Mouse (Mus musculus): ENCODE results near the gene Vps8. TPM values are rescaled to one million over a fixed set of nuclear protein-coding genes. Genes with fewer than 3 reads are reported as not detected.

Gene Vps8
- polyA plus RNA-seq, 1 experiment: 9.1 TPM

DNA sequence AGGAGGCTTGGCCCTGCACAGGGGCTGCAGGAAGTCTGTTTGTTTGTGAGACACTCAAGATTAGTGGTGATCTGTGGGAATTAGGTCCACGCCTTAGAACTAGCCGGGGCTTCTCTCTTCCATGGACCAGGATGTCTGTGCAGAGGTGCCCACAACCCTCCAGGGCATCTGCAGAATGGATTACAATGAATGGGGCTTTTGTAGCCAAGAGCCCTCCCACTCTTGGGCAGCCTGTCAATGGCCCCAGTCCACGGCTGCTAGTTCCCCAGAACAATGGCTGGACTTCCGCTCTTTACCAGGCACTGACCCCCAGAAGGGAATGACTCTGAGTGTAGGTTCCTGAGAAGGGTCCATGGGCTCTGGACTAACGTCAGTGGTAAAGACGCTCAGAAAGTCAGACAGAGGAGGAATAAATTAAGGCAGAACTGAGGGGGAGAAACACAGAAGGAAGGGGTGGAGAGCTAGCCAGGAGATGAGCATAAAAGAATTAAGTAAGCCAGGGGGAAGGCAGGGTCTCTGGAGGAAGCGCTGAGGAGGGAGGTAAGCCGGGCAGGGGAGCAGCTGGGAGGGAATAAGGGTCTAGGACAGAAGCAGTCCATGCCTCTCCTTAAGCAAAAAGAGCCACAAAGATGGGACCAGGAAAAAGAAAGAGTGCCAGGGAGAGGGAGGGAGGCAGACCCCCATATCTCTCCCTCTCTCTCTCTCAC lies 24.4 kb upstream of the Vps8 start:
- Histone ChIP-seq H3K79me2 (ENCODE audit: control insufficient read depth, insufficient read depth) (no peaks in the 10 kb centered on the region), H3K4me3 (ENCODE audit: insufficient read depth, poor library complexity, severe bottlenecking) (no peak overlapping the region), H3ac (ENCODE audit: control insufficient read depth, insufficient read length, low read depth) (no peak overlapping the region), H3K27me3 (ENCODE audit: control insufficient read depth, insufficient read depth, insufficient read length) (no peaks in the 10 kb centered on the region), H3K79me3 (ENCODE audit: low read depth) (no peaks in the 10 kb centered on the region), H3K36me3 (ENCODE audit: control insufficient read depth, insufficient read depth) (no peaks in the 10 kb centered on the region)
- TF ChIP-seq CEBPB (IDR thresholded peaks at IDR 0.05; ENCODE audit: low read depth) (no peak), MAX (IDR thresholded peaks at IDR 0.05) (no peak), USF1 (IDR thresholded peaks at IDR 0.05; ENCODE audit: low read depth) (no peak), FOSL1 (IDR thresholded peaks at IDR 0.05; ENCODE audit: insufficient read depth, low read length, poor library complexity, severe bottlenecking) (no peak), CTCF (IDR thresholded peaks at IDR 0.05; ENCODE audit: control insufficient read depth, insufficient read depth, insufficient read length) (no peak), MYOG (IDR thresholded peaks at IDR 0.05; ENCODE audit: control insufficient read depth, extremely low read depth, insufficient read length) (no peak), MYOD1 (IDR thresholded peaks at IDR 0.05; ENCODE audit: control insufficient read depth, insufficient read length, low read depth) (no peak)

DNA sequence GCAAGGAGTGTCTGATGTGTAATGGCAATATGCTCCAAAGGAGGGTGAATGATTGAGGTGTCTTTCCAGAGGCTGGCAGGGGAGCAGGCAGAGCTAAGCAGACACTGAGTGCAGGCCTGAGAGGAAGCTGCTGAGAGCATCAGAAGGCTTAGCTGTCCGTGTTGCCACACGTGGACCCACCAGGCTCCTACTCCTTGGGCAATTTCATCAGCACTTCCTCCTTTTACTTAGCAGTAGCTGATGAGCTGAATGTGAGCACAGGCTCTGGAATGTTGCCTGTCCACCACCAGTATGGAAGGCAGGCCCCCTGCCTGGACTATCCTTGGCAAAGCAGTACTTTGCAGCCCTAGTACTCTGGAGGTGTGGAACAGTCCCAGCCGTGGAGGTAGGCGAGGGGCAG lies 23.0 kb upstream of the Vps8 start:
- Histone ChIP-seq H3K36me3 (ENCODE audit: control insufficient read depth, insufficient read depth) (no peaks in the 10 kb centered on the region), H3K79me2 (ENCODE audit: control insufficient read depth, insufficient read depth) (no peaks in the 10 kb centered on the region), H3K4me3 (ENCODE audit: insufficient read depth, poor library complexity, severe bottlenecking) (no peak overlapping the region), H3K27me3 (ENCODE audit: control insufficient read depth, insufficient read depth, insufficient read length) (no peaks in the 10 kb centered on the region), H3K79me3 (ENCODE audit: low read depth) (no peaks in the 10 kb centered on the region), H3ac (ENCODE audit: control insufficient read depth, insufficient read length, low read depth) (no peak overlapping the region)
- TF ChIP-seq MYOG (IDR thresholded peaks at IDR 0.05; ENCODE audit: control insufficient read depth, extremely low read depth, insufficient read length) (no peak), USF1 (IDR thresholded peaks at IDR 0.05; ENCODE audit: low read depth) (no peak), CTCF (IDR thresholded peaks at IDR 0.05; ENCODE audit: control insufficient read depth, insufficient read depth, insufficient read length) (no peak), FOSL1 (IDR thresholded peaks at IDR 0.05; ENCODE audit: insufficient read depth, low read length, poor library complexity, severe bottlenecking) (no peak)

DNA sequence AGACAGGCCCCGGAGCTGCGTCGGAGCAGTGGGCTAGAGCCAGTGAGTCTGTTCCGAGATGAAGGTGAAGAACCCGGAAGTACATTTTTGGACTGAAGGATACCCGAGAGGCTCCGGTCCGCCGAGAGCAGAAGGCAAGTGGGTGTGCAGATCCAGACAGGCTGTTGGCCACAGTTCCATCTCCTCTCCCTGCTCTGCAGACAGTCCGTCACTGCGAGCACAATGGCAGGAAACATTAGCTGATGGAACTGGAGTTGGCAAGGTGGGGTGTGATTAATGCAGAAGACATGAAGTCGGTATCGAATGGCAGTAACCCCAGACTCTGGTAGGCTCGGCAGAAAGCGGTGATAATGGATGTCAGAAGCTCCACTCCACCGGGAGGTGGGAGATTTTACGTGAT lies 20.9 kb upstream of the Vps8 start:
- no peak overlapping the region for H3K4me3 ChIP-seq (ENCODE audit: insufficient read depth, poor library complexity, severe bottlenecking)
- no peaks in the 10 kb centered on the region for H3K79me2 ChIP-seq (ENCODE audit: control insufficient read depth, insufficient read depth)

DNA sequence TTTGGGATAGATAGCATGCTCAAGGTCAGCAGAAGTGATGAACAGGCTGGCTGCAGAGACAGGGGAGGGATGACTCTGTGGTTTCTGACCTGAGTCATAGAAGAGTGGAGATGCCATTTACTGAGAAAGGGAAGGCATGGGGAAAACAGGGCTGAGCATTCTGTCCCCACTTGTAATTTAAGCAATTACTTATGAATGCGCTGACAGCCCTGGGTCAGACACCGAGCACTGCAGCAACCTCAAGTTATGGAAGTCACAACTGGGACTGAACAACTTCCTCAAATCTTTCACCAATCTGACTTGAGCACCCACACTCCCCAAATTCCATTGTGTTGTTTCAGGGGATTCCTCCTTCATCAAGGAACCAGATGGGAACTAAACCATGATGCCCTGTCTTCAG lies 19.5 kb upstream of the Vps8 start:
- Histone ChIP-seq H3K79me2 (ENCODE audit: control insufficient read depth, insufficient read depth) (no peaks in the 10 kb centered on the region), H3K27me3 (ENCODE audit: control insufficient read depth, insufficient read depth, insufficient read length) (no peaks in the 10 kb centered on the region), H3K4me3 (ENCODE audit: insufficient read depth, poor library complexity, severe bottlenecking) (no peak overlapping the region), H3K79me3 (ENCODE audit: low read depth) (no peaks in the 10 kb centered on the region), H3ac (ENCODE audit: control insufficient read depth, insufficient read length, low read depth) (no peak overlapping the region), H3K36me3 (ENCODE audit: control insufficient read depth, insufficient read depth) (no peaks in the 10 kb centered on the region)
- TF ChIP-seq MYOD1 (IDR thresholded peaks at IDR 0.05; ENCODE audit: control insufficient read depth, insufficient read length, low read depth) (no peak), MAX (IDR thresholded peaks at IDR 0.05) (no peak), CTCF (IDR thresholded peaks at IDR 0.05; ENCODE audit: control insufficient read depth, insufficient read depth, insufficient read length) (no peak), CEBPB (IDR thresholded peaks at IDR 0.05; ENCODE audit: low read depth) (no peak), FOSL1 (IDR thresholded peaks at IDR 0.05; ENCODE audit: insufficient read depth, low read length, poor library complexity, severe bottlenecking) (no peak), MYOG (IDR thresholded peaks at IDR 0.05; ENCODE audit: control insufficient read depth, extremely low read depth, insufficient read length) (no peak), USF1 (IDR thresholded peaks at IDR 0.05; ENCODE audit: low read depth) (no peak)

More for the DNA sequence above, 20.9 kb upstream of the Vps8 start:
- H3K79me3 ChIP-seq (ENCODE audit: low read depth): no peaks in the 10 kb centered on the region
- no peaks in the 10 kb centered on the region for H3K27me3 ChIP-seq (ENCODE audit: control insufficient read depth, insufficient read depth, insufficient read length)
- no peaks in the 10 kb centered on the region for H3K36me3 ChIP-seq (ENCODE audit: control insufficient read depth, insufficient read depth)
- TF ChIP-seq MYOD1 (IDR thresholded peaks at IDR 0.05; ENCODE audit: control insufficient read depth, insufficient read length, low read depth) (no peak), MAX (IDR thresholded peaks at IDR 0.05) (no peak), FOSL1 (IDR thresholded peaks at IDR 0.05; ENCODE audit: insufficient read depth, low read length, poor library complexity, severe bottlenecking) (peak; percentile 21)
- peak overlapping the region; percentile 20 for H3ac ChIP-seq (ENCODE audit: control insufficient read depth, insufficient read length, low read depth)

DNA sequence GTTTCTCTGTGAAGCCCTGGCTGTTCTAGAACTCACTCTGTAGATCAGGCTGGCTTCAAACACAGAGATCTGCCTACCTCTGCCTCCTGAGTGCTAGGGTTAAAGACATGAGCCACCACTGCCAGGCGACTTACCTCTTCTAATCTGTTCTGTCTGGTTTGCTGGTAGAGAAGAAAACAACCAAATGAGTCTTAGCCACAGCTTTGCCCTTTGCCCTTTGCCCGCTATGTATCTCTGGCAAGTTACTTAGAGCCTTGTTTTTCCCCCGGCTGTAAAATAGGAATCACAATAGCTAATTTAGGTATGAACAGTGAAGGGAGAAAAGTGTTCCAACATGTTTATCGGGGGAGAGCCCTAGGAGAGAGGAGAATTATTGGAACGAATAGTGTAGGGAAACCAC lies 18.3 kb upstream of the Vps8 start:
- Histone ChIP-seq H3K27me3 (ENCODE audit: control insufficient read depth, insufficient read depth, insufficient read length) (no peaks in the 10 kb centered on the region), H3K4me3 (ENCODE audit: insufficient read depth, poor library complexity, severe bottlenecking) (no peak overlapping the region), H3ac (ENCODE audit: control insufficient read depth, insufficient read length, low read depth) (no peak overlapping the region), H3K79me3 (ENCODE audit: low read depth) (no peaks in the 10 kb centered on the region), H3K36me3 (ENCODE audit: control insufficient read depth, insufficient read depth) (no peaks in the 10 kb centered on the region), H3K79me2 (ENCODE audit: control insufficient read depth, insufficient read depth) (no peaks in the 10 kb centered on the region)
- TF ChIP-seq FOSL1 (IDR thresholded peaks at IDR 0.05; ENCODE audit: insufficient read depth, low read length, poor library complexity, severe bottlenecking) (no peak), MYOG (IDR thresholded peaks at IDR 0.05; ENCODE audit: control insufficient read depth, extremely low read depth, insufficient read length) (no peak), USF1 (IDR thresholded peaks at IDR 0.05; ENCODE audit: low read depth) (no peak), CEBPB (IDR thresholded peaks at IDR 0.05; ENCODE audit: low read depth) (no peak), MAX (IDR thresholded peaks at IDR 0.05) (no peak), CTCF (IDR thresholded peaks at IDR 0.05; ENCODE audit: control insufficient read depth, insufficient read depth, insufficient read length) (no peak), MYOD1 (IDR thresholded peaks at IDR 0.05; ENCODE audit: control insufficient read depth, insufficient read length, low read depth) (no peak)

Measured in C2C12 (cell line).